Mouse (Mus musculus) megakaryocyte, embryonic 14.5 days (primary cell): ENCODE measurements around the gene Zfp113. TPM values are rescaled to one million over a fixed set of nuclear protein-coding genes. Genes with fewer than 3 reads are reported as not detected.

ENCODE experiments used
- H3K27me3 ChIP-seq: replicated peaks from 2 replicates; pipeline ENCODE3; 2012; ENCODE audit warnings: inconsistent platforms
- H3K36me3 ChIP-seq: replicated peaks from 2 replicates; pipeline ENCODE3; 2012; ENCODE audit warnings: low read length, inconsistent platforms, mixed read lengths
- H3K4me1 ChIP-seq: 2 replicates; pipeline ENCODE4 v1.6.1; 2012; ENCODE audit warnings: inconsistent platforms
- H3K4me3 ChIP-seq: replicated peaks from 2 replicates; pipeline ENCODE3; 2012; ENCODE audit warnings: moderate library complexity, mild to moderate bottlenecking, inconsistent platforms
- H3K9me3 ChIP-seq: 2 replicates; pipeline ENCODE4 v1.6.1; 2012; ENCODE audit warnings: inconsistent platforms
- FLI1 ChIP-seq: IDR thresholded peaks from 2 replicates; pipeline ENCODE4 v1.6.1; 2012; ENCODE audit warnings: low read length, inconsistent platforms, mixed read lengths
- GATA1 ChIP-seq: IDR thresholded peaks from 3 replicates; pipeline ENCODE4 v1.6.1; 2012; ENCODE audit warnings: mixed read lengths, low read length, inconsistent platforms, borderline replicate concordance
- polyA plus RNA-seq: library from polyadenylated mRNA; stranded (reverse); fragments of >175 nt; gene quantifications from 2 replicates; pipeline ENCODE4 v1.2.3, GENCODE M21; 2012; ENCODE audit warnings: low replicate concordance; ENCODE audit not compliant: insufficient read depth

Zfp113 gene
- polyA plus RNA-seq, 1 experiment: 0.13 TPM

DNA sequence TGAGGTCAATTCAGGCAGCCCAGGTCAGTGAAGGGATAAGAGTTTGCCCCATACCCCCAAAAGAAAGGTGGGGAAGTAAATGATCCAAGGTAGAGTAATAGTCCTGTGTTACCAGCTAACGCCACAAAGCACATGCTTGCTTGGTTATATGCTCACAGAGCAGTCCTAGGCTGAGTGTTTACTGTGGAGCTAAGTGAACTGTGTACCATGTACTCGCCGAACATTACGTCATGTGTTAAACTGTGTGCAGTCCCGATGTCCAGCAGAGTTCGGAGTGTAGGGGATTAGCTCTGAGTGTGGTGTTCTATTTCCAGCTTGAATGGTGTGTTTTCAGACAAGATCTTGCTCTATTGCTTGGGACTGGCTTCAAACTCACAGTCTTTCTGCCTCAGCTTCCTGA lies 61.1 kb downstream of the Zfp113 start:
- no peaks in the 10 kb centered on the region for H3K27me3 ChIP-seq
- no peak for TF ChIP-seq FLI1
- TF ChIP-seq GATA1: no peak
- no peak overlapping the region for H3K4me3 ChIP-seq
- peaks cover 5% of the 10 kb centered on the region; the same call in 1 of the 2 replicates for H3K4me1 ChIP-seq
- H3K36me3 ChIP-seq: peaks cover 73% of the 10 kb centered on the region
- H3K9me3 ChIP-seq: no peaks in the 10 kb centered on the region

DNA sequence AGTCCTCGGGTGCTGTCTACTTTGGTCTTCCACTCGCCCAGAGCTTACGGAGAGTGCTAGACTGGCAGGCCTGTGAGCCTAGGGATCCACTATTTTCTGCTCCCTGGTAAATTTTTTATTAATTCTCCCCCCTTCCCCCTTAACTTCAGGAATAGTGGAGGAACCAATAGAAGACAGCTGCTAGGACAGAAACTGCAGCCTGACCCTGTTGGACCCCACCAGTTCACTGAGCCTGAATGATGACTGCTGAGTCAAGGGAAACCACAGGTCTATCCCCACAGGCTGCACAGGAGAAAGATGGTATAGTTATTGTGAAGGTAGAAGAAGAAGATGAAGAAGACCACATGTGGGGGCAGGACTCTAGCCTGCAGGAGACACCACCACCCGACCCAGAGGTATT lies 62.8 kb downstream of the Zfp113 start:
- peaks cover 20% of the 10 kb centered on the region for H3K4me1 ChIP-seq

DNA sequence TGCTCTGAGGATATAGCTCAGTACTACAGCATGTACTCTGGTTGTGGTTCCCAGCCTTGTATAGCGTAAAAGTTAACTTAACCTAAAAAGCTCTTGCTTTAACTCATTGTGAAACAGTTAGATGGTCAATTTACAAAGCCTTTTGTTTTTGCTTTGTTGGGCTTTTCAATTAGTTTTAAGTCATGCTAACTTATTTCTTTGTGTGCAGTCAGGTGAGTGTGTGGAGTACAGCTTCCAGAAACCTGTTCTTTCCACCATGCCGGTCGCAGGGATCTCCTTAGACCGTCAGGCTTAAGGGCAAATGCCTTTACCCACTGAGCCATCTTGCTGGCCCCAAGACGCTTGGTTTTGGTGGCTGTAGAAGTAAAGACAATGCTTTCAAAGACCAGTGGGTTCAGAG lies 64.8 kb downstream of the Zfp113 start:
- Histone ChIP-seq H3K27me3 (no peaks in the 10 kb centered on the region), H3K4me3 (no peak overlapping the region), H3K36me3 (peaks cover 53% of the 10 kb centered on the region), H3K4me1 (peaks cover 35% of the 10 kb centered on the region), H3K9me3 (no peaks in the 10 kb centered on the region)
- TF ChIP-seq FLI1 (no peak), GATA1 (no peak)

More for the DNA sequence above, 62.8 kb downstream of the Zfp113 start:
- TF ChIP-seq FLI1 (no peak), GATA1 (no peak)
- Histone ChIP-seq H3K4me3 (no peak overlapping the region), H3K36me3 (peaks cover 66% of the 10 kb centered on the region), H3K27me3 (no peaks in the 10 kb centered on the region), H3K9me3 (no peaks in the 10 kb centered on the region)

DNA sequence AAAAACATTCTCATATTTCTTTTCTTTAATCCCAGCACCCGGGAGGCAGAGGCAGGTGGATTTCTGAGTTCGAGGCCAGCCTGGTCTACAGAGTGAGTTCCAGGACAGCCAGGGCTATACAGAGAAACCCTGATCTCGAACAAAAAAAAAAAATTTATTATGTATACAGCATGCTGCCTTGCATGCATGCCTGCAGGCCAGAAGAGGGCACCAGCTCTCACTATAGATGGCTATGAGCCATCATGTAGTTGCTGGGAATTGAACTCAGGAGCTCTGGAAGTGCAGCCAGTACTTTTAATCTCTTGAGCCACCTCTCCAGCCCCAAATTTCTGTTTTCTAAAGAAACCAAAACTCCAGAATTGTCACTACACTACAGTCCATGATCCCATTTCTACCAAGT lies 65.3 kb downstream of the Zfp113 start:
- Histone ChIP-seq H3K4me3 (no peak overlapping the region), H3K36me3 (peaks cover 48% of the 10 kb centered on the region), H3K4me1 (peaks cover 36% of the 10 kb centered on the region), H3K27me3 (no peaks in the 10 kb centered on the region), H3K9me3 (no peaks in the 10 kb centered on the region)
- TF ChIP-seq GATA1 (no peak), FLI1 (no peak)

Other genes starting within 250 kb of the Zfp113 start
- gene Cyp3a13, start 234.1 kb downstream of the Zfp113 start, polyA plus RNA-seq: not detected in 2 replicates
- 0.68 TPM in 1 of 2 replicates, not detected in the other for gene Gjc3, start 192.6 kb downstream of the Zfp113 start, polyA plus RNA-seq
- not detected in 2 replicates for gene Azgp1, start 174.2 kb downstream of the Zfp113 start, polyA plus RNA-seq
- gene Smok3a, start 134.5 kb downstream of the Zfp113 start, polyA plus RNA-seq: not detected in 2 replicates
- 0.06 TPM in 1 of 2 replicates, not detected in the other for gene Smok3b, start 134.3 kb downstream of the Zfp113 start, polyA plus RNA-seq
- gene Smok3c, start 102.5 kb downstream of the Zfp113 start, polyA plus RNA-seq: not detected in 2 replicates
- 0.38 TPM in 1 of 2 replicates, not detected in the other for gene Zkscan1, start 70.7 kb downstream of the Zfp113 start, polyA plus RNA-seq
- gene Zscan21, start 38.8 kb downstream of the Zfp113 start, polyA plus RNA-seq: 0.86 TPM in 1 of 2 replicates, not detected in the other
- 18.0 and 85.5 TPM in 2 replicates for gene Cops6, start 5.3 kb upstream of the Zfp113 start, polyA plus RNA-seq
- 5.5 and 7.4 TPM in 2 replicates for gene Ap4m1, start 16.3 kb upstream of the Zfp113 start, polyA plus RNA-seq
- gene Mcm7, start 16.7 kb upstream of the Zfp113 start, polyA plus RNA-seq: 6.7 and 10.6 TPM in 2 replicates
- gene Taf6, start 31.7 kb upstream of the Zfp113 start, polyA plus RNA-seq: 21.9 and 50.3 TPM in 2 replicates
- 1.8 and 2.1 TPM in 2 replicates for gene Cnpy4, start 31.7 kb upstream of the Zfp113 start, polyA plus RNA-seq
- 3.8 TPM in 1 of 2 replicates, not detected in the other for gene Mblac1, start 38.6 kb upstream of the Zfp113 start, polyA plus RNA-seq
- 0.40 TPM in 1 of 2 replicates, not detected in the other for gene Nxpe5, start 70.2 kb upstream of the Zfp113 start, polyA plus RNA-seq
- gene Lamtor4, start 99.7 kb upstream of the Zfp113 start, polyA plus RNA-seq: 61.6 and 131 TPM in 2 replicates
- 49.9 and 62.5 TPM in 2 replicates for gene BC037034, start 108.3 kb upstream of the Zfp113 start, polyA plus RNA-seq
- gene Gal3st4, start 117.1 kb upstream of the Zfp113 start, polyA plus RNA-seq: not detected in 2 replicates
- gene Gm43720, start 124.2 kb upstream of the Zfp113 start, polyA plus RNA-seq: not detected in 2 replicates
- gene Gpc2, start 124.3 kb upstream of the Zfp113 start, polyA plus RNA-seq: 2.6 and 3.1 TPM in 2 replicates
- 0.66 and 9.2 TPM in 2 replicates for gene Stag3, start 124.5 kb upstream of the Zfp113 start, polyA plus RNA-seq
- gene Pvrig, start 186.2 kb upstream of the Zfp113 start, polyA plus RNA-seq: not detected in 2 replicates